Mouse (Mus musculus) heart, adult 2 months (tissue): ENCODE measurements around the gene Cdyl.

Experiments
- CTCF ChIP-seq: fragments of 200-600 bp; IDR thresholded peaks from 2 replicates; pipeline ENCODE4 v1.8.1; 2022; ENCODE audit warnings: antibody characterized with exemption, mild to moderate bottlenecking, moderate library complexity
- EP300 ChIP-seq: fragments of 200-500 bp; IDR thresholded peaks from 2 replicates; pipeline ENCODE4 v1.6.1; 2011; ENCODE audit warnings: low read depth, low read length, control low read depth; ENCODE audit not compliant: insufficient read depth

DNA sequence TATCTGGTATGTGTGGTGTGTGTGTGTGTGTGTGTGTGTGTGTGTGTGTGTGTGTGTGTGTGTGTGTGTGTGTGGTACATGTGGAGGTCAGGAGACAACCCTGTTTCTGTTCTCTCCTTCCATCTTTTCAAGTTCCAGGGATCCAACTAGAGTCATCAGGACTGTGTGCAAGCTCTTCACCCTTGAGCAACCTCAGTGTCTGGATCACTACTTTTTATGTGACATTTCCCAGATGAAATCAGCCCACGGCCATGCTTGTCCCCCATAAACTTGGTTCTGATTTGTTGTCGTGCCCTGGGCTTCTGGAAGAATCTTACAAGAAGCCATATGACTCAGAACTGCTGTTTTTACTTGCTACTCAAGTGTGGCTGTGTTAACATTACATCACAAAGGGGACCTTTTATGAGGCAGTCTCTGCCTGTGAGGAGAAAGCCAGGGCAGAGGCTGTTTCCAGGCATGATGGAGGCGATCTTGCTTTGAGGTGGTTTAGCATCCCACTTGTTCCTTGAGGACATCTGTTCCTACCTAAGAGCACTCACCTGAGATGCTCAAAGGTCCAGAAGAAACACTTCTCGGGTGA is at the start of gene Cdyl:
- TF ChIP-seq CTCF (no peak), EP300 (no peak)
